Mouse (Mus musculus) kidney, embryonic 16.5 days (tissue): Measurements from ENCODE around the gene Rab11fip4. TPM values are rescaled to one million over a fixed set of nuclear protein-coding genes. Genes with fewer than 3 reads are reported as not detected.

Experiments
- ATAC-seq: fragments of 200-750 bp; cut with Nextera tagmentation; 2 replicates; pipeline ENCODE4 v1.8.0; 2017; ENCODE audit warnings: moderate TSS enrichment; ENCODE audit not compliant: low FRiP score, low TSS enrichment
- H3K27ac ChIP-seq: fragments of 300-500 bp; sonication (generic); 2 replicates; pipeline ENCODE4 v1.5.1; 2014; ENCODE audit warnings: low read length
- H3K27me3 ChIP-seq: fragments of 300-500 bp; sonication (generic); 2 replicates; pipeline ENCODE4 v1.6.1; 2014; ENCODE audit warnings: low read length, control low read depth, mixed read lengths; ENCODE audit not compliant: insufficient read depth
- H3K36me3 ChIP-seq: fragments of 300-500 bp; sonication (generic); 2 replicates; pipeline ENCODE4 v1.6.1; 2014; ENCODE audit warnings: low read length, control low read depth, mixed read lengths; ENCODE audit not compliant: insufficient read depth
- H3K4me1 ChIP-seq: fragments of 300-500 bp; sonication (generic); 2 replicates; pipeline ENCODE4 v1.6.1; 2014; ENCODE audit warnings: low read length, control low read depth, mixed read lengths; ENCODE audit not compliant: insufficient read depth
- H3K4me2 ChIP-seq: fragments of 300-500 bp; sonication (generic); replicated peaks from 2 replicates; pipeline ENCODE4 v1.6.1; 2014; ENCODE audit warnings: low read depth, low read length
- H3K4me3 ChIP-seq: fragments of 300-500 bp; sonication (generic); 2 replicates; pipeline ENCODE4 v1.5.1; 2014; ENCODE audit warnings: mild to moderate bottlenecking, low read length
- H3K9ac ChIP-seq: fragments of 300-500 bp; sonication (generic); replicated peaks from 2 replicates; pipeline ENCODE4 v1.6.1; 2014; ENCODE audit warnings: low read length
- H3K9me3 ChIP-seq: fragments of 300-500 bp; sonication (generic); 2 replicates; pipeline ENCODE4 v1.6.1; 2016; ENCODE audit warnings: low read length, control low read depth
- WGBS: fragments of 180-500 bp; shearing (Covaris S2); extraction: QIAGEN DNeasy Blood & Tissue Kit; methylation state at CpG from one replicate; pipeline ENCODE4 v1.1.7; 2014; 5-methylcytosine and 5-hydroxymethylcytosine counted together
- polyA plus RNA-seq: library from polyadenylated mRNA; unstranded; fragments of >200 nt; fragmentation: Nextera tagmentation; extraction: Ambion mirVana; gene quantifications from 2 replicates; pipeline ENCODE4 v1.2.1, GENCODE M21; 2015

The Rab11fip4 gene
- polyA plus RNA-seq, 1 experiment from 2014 or later: 11.4 TPM

- no peak overlapping the region for H3K4me2 ChIP-seq
- H3K9ac ChIP-seq: peak overlapping the region; percentile 39; the same call in 1 of the 2 replicates
- ATAC-seq: peak; percentile 62
- H3K36me3 ChIP-seq: no peaks in the 10 kb centered on the region
- H3K4me1 ChIP-seq: peaks cover 59% of the 10 kb centered on the region
- H3K4me3 ChIP-seq: no peak overlapping the region
- WGBS: 14% methylated on average over 12 of the region's 12 CpGs
- no peaks in the 10 kb centered on the region for H3K9me3 ChIP-seq
- peak overlapping the region; percentile 71 for H3K27ac ChIP-seq
- H3K27me3 ChIP-seq: no peaks in the 10 kb centered on the region
Measured at GRCm38 (mm10) chr11:79646467-79647070, 55.6 kb downstream of the Rab11fip4 start.

GRCm38 (mm10) chr11:79647071-79647501 is 56.1 kb downstream of the Rab11fip4 start:
- no peaks in the 10 kb centered on the region for H3K36me3 ChIP-seq
- peak overlapping the region; percentile 71 for H3K27ac ChIP-seq

DNA sequence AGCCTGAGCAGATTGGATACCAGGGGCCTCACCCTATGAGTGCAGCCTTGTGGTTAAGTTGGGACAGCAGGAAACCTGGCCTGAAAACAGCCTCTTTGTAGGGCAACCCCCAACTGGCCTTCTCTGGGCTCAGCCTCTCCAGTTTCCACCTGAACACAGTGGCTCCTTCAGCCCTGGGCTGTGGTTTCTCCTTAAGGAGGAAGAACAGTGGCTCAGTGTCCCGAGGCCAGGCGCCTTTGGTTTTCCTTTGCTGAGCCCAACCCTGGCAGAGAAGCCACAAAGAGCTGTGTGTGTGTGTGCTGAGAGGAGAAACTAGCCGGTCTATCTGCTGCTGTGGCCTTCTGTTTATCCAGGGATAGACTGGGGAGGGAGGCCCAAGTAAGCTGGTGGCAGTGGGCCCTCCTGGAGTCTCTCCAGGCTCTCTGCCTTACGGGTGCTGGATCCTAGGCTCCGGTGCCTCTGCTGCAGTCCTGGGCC is 59.4 kb downstream of the Rab11fip4 start:
- 0 out of 2 replicates have a peak overlapping the region, but pooled peaks have one; percentile 19 for H3K27ac ChIP-seq
- no peak for ATAC-seq

More at GRCm38 (mm10) chr11:79647071-79647501, 56.1 kb downstream of the Rab11fip4 start:
- H3K4me3 ChIP-seq: no peak overlapping the region
- no peak overlapping the region for H3K4me2 ChIP-seq
- H3K9me3 ChIP-seq: no peaks in the 10 kb centered on the region
- H3K9ac ChIP-seq: peak overlapping the region; percentile 39; the same call in 1 of the 2 replicates
- no peaks in the 10 kb centered on the region for H3K27me3 ChIP-seq
- no peak; the same call in 1 of the 2 replicates for ATAC-seq
- 45% methylated on average over 8 of the region's 8 CpGs for WGBS
- peaks cover 59% of the 10 kb centered on the region for H3K4me1 ChIP-seq

DNA sequence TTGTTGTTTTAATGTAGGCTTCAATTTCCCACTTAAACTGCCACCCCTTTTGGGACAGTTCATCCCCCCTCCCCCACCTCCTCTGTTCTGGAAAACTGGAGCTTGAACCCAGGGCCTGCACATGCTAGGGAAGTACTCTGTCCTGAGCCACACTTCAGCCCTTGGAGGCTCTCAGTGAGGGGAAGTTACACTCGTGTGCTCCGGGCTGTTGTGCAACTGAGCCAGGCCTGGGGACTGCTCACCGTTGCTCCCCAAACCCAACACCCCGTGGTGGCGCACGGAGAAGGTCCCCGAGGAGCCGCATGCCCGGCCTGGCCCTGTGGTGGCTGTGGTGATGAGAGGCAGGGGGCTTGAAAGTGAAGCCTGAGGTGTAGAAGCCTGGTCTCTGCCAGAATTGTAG is 61.2 kb downstream of the Rab11fip4 start:
- Histone ChIP-seq H3K4me1 (peaks cover 17% of the 10 kb centered on the region), H3K4me3 (no peak overlapping the region), H3K9ac (no peak overlapping the region), H3K4me2 (no peak overlapping the region), H3K9me3 (no peaks in the 10 kb centered on the region), H3K27ac (no peak overlapping the region), H3K27me3 (no peaks in the 10 kb centered on the region), H3K36me3 (no peaks in the 10 kb centered on the region)
- no peak for ATAC-seq
- 83% methylated on average over 9 of the region's 9 CpGs for WGBS

More for the DNA sequence above, 59.4 kb downstream of the Rab11fip4 start:
- Histone ChIP-seq H3K4me2 (no peak overlapping the region), H3K36me3 (no peaks in the 10 kb centered on the region), H3K27me3 (no peaks in the 10 kb centered on the region), H3K4me1 (peaks cover 36% of the 10 kb centered on the region), H3K4me3 (no peak overlapping the region), H3K9me3 (no peaks in the 10 kb centered on the region), H3K9ac (peak overlapping the region; percentile 2; the same call in 1 of the 2 replicates)
- 68% methylated on average over 5 of the region's 5 CpGs for WGBS

DNA sequence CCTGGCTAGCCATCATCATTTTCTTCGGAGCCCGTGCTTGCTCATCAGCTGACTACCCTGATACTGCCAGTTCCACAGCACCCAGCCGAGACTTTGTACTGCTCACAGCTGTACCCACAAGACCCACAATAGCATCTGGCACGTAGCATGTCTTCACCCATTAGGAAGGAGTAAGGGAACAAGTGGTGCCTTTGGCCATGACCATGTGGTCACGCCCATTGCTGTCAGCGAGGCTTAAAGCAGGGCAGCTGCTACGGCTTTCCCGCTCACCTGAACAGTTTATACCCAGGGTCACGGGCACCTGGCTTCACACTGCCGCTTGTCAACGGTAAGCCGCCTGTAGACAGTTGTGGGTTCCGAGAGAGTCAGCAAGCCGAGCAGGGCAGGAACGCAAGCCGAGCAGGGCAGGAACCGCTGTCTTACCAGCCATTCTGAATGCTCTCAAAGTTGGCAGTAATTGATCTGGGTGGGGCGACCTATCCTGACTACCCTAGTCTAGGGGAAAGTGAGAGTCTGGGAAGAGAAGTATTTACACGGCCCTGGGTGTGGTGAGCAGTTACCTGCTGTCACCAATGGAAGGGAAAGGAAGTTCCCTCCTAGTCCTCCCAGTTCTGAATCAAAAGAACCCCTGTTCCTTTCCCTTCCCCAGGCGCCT is 62.0 kb downstream of the Rab11fip4 start:
- ATAC-seq: 0 out of 2 replicates have a peak, but pooled peaks have one; percentile 35
- H3K27me3 ChIP-seq: no peaks in the 10 kb centered on the region

DNA sequence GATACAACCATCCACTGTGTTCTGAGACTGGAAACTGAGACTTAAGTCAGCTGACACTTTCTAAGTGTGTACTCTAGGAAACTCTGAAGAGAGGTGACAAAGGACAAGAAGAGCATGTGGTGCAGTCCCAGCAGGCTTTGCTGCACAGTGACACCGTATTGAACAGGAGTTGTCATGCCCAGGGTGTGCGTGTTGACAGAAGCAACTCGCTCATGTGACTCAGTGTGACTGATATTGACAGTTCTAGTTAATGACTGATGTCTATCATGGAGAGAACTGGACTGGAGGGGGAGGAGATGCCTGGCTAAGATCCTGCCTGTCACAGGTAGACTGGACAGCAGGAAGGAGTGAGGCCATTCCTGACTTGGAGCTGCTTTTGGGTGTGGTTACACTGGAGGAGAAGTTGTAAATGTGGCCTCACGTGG is 63.4 kb downstream of the Rab11fip4 start:
- Histone ChIP-seq H3K4me2 (no peak overlapping the region), H3K9ac (no peak overlapping the region), H3K36me3 (no peaks in the 10 kb centered on the region), H3K9me3 (no peaks in the 10 kb centered on the region), H3K4me3 (no peak overlapping the region), H3K4me1 (peaks cover 5% of the 10 kb centered on the region), H3K27me3 (no peaks in the 10 kb centered on the region), H3K27ac (no peak overlapping the region)
- ATAC-seq: 0 out of 2 replicates have a peak, but pooled peaks have one; percentile 28
- WGBS: 79% methylated on average over 4 of the region's 4 CpGs

More for the DNA sequence above, 62.0 kb downstream of the Rab11fip4 start:
- H3K9ac ChIP-seq: no peak overlapping the region
- H3K4me2 ChIP-seq: no peak overlapping the region
- H3K4me3 ChIP-seq: no peak overlapping the region
- 69% methylated on average over 20 of the region's 20 CpGs for WGBS
- peaks cover 10% of the 10 kb centered on the region for H3K4me1 ChIP-seq
- H3K9me3 ChIP-seq: no peaks in the 10 kb centered on the region
- no peak overlapping the region for H3K27ac ChIP-seq
- H3K36me3 ChIP-seq: no peaks in the 10 kb centered on the region

- Histone ChIP-seq H3K27ac (no peak overlapping the region), H3K4me2 (no peak overlapping the region), H3K36me3 (no peaks in the 10 kb centered on the region), H3K4me1 (peaks cover 6% of the 10 kb centered on the region; the same call in 1 of the 2 replicates), H3K4me3 (no peak overlapping the region), H3K9me3 (no peaks in the 10 kb centered on the region), H3K27me3 (no peaks in the 10 kb centered on the region), H3K9ac (no peak overlapping the region)
- 88% methylated on average over 7 of the region's 7 CpGs for WGBS
- no peak for ATAC-seq
Measured at GRCm38 (mm10) chr11:79655592-79655991, 64.6 kb downstream of the Rab11fip4 start.

DNA sequence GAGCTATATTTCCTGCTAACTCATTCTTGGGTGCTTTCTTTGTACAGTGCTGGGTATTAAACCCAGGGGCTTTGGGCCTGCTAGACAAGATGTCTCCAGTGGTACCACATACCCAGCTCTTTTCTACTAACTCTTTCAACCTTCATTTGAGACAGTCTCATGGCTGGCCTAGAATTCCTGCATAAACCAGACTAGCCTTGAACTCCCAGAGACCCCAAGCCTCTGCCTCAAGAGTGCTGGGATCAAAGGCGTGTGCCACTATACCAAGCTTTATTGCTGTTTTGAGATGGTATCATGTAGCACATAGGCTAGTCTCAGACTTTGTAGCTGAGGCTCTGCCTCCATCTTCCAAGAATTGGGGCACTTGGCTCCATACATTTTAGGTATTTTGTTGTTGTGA is 65.5 kb downstream of the Rab11fip4 start:
- Histone ChIP-seq H3K4me1 (peaks cover 13% of the 10 kb centered on the region), H3K4me3 (no peak overlapping the region), H3K4me2 (no peak overlapping the region), H3K36me3 (no peaks in the 10 kb centered on the region), H3K9me3 (no peaks in the 10 kb centered on the region), H3K9ac (no peak overlapping the region), H3K27me3 (no peaks in the 10 kb centered on the region), H3K27ac (no peak overlapping the region)
- 67% methylated on average over 1 of the region's 1 CpGs for WGBS
- ATAC-seq: no peak

DNA sequence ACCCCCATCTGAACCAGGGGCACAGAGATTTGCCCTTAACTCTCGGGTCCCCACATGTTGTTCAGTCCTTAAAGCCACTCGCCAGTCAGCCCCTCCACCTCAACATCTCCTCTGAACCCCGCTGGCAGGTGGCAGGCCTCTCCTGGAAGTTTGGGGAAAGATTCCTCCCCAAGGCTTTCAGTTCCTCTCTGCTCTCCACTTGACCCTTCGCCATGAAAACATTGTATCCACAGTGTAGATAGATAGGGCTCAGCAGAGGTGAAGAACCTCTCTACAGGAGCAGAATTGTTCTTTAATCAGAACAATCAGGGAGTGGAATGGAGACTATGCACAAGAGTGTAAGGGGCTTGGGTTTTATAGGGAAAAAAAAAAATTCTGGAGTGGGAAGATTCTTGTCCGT is 66.0 kb downstream of the Rab11fip4 start:
- no peaks in the 10 kb centered on the region for H3K36me3 ChIP-seq
- no peak overlapping the region for H3K9ac ChIP-seq
- no peaks in the 10 kb centered on the region for H3K9me3 ChIP-seq
- WGBS: 85% methylated on average over 5 of the region's 5 CpGs
- H3K4me1 ChIP-seq: peaks cover 19% of the 10 kb centered on the region
- no peak overlapping the region for H3K4me3 ChIP-seq
- ATAC-seq: no peak
- no peak overlapping the region for H3K4me2 ChIP-seq
- no peak overlapping the region for H3K27ac ChIP-seq
- H3K27me3 ChIP-seq: no peaks in the 10 kb centered on the region
